Mouse (Mus musculus) bone marrow, adult 2 months (tissue): Measurements from ENCODE around the gene Atf5. TPM values are rescaled to one million over a fixed set of nuclear protein-coding genes. Genes with fewer than 3 reads are reported as not detected.

Source experiments
- H3K27ac ChIP-seq: fragments of 200-500 bp; 2 replicates; pipeline ENCODE4 v1.5.1; 2012; ENCODE audit warnings: low read depth, mild to moderate bottlenecking, control low read depth, inconsistent platforms, low read length; ENCODE audit not compliant: control insufficient read depth, poor library complexity, insufficient read depth
- H3K4me1 ChIP-seq: fragments of 200-500 bp; 2 replicates; pipeline ENCODE4 v1.6.1; 2011; ENCODE audit warnings: low read length; ENCODE audit not compliant: control insufficient read depth, insufficient read depth
- H3K4me3 ChIP-seq: fragments of 200-500 bp; replicated peaks from 2 replicates; pipeline ENCODE3; 2011; ENCODE audit warnings: mild to moderate bottlenecking, low read depth, low read length, control low read depth; ENCODE audit not compliant: control insufficient read depth
- CTCF ChIP-seq: fragments of 200-500 bp; IDR thresholded peaks from 2 replicates; pipeline ENCODE4 v1.5.1; 2011; ENCODE audit warnings: low read length, control low read depth; ENCODE audit not compliant: control insufficient read depth, insufficient read depth
- POLR2A ChIP-seq: fragments of 200-500 bp; IDR thresholded peaks from 2 replicates; pipeline ENCODE4 v1.6.1; 2011; ENCODE audit warnings: low read depth, mild to moderate bottlenecking, control low read depth, low read length, borderline replicate concordance; ENCODE audit not compliant: control insufficient read depth
- WGBS: fragments of 180-500 bp; shearing (Covaris S2); methylation state at CpG from one replicate; pipeline ENCODE4 v1.1.7; 2018; 5-methylcytosine and 5-hydroxymethylcytosine counted together
- polyA plus RNA-seq: library from polyadenylated mRNA; stranded (reverse); fragments of >200 nt; gene quantifications from 2 replicates; pipeline ENCODE4 v1.2.4, GENCODE M21; 2011; ENCODE audit warnings: low replicate concordance; ENCODE audit not compliant: missing spikeins, insufficient read depth, insufficient read length

Atf5 gene
- polyA plus RNA-seq, 1 experiment: 32.7 TPM

DNA sequence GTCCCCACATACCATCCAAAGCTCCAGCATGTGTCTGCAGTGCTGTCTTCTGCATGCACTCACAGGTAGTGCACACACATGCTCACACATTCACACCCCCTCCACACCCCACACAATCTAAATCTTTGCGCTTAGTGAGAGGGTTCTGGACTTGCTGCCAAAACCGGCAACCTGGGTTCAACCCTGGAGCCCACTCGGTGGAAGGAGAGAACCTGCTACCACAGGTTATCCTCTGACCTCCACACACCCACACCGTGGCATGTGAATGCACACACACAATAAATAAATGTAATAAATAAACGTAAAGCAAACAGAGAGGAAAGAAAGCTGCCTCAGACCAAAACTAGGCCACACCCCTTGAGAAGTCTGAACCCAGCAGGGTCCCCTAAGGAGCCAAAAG lies 31.3 kb upstream of the Atf5 start:
- 72% methylated on average over 5 of the region's 5 CpGs for WGBS
- peak overlapping the region; percentile 83 for H3K4me3 ChIP-seq
- peaks cover 6% of the 10 kb centered on the region; the same call in 1 of the 2 replicates for H3K4me1 ChIP-seq
- TF ChIP-seq CTCF (no peak), POLR2A (no peak)
- no peak overlapping the region for H3K27ac ChIP-seq

DNA sequence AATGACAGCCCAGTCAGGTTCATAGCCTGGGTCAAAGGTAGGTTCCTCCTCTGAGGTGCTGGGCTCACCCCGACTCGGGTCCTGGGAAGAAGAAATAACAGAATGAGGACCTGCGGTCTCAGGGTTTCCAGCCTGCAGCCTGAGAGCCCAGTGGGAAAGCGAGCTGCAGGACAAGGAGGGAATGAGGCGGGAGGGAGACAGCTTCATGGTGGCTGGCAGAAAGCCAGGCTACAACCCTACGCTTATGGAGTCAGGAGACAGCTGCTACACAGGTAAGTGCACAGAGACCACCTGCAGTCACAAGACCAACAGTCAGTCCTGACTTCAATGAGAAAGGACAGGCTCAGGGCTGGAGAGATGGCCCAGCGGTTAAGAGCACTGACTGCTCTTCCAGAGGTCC lies 30.3 kb upstream of the Atf5 start:
- H3K4me1 ChIP-seq: peaks cover 6% of the 10 kb centered on the region; the same call in 1 of the 2 replicates
- H3K27ac ChIP-seq: no peak overlapping the region
- 92% methylated on average over 7 of the region's 7 CpGs for WGBS

GRCm38 (mm10) chr7:44845006-44845405 lies 28.5 kb upstream of the Atf5 start:
- peaks cover 2% of the 10 kb centered on the region; the same call in 1 of the 2 replicates for H3K4me1 ChIP-seq
- H3K27ac ChIP-seq: no peak overlapping the region
- WGBS: 89% methylated on average over 10 of the region's 10 CpGs
- TF ChIP-seq POLR2A: no peak
- TF ChIP-seq CTCF: no peak
- no peak overlapping the region for H3K4me3 ChIP-seq

More for the DNA sequence above, 30.3 kb upstream of the Atf5 start:
- TF ChIP-seq CTCF (no peak), POLR2A (no peak)
- H3K4me3 ChIP-seq: no peak overlapping the region

GRCm38 (mm10) chr7:44841825-44842463 lies 25.5 kb upstream of the Atf5 start:
- Histone ChIP-seq H3K27ac (no peak overlapping the region), H3K4me1 (peaks cover 4% of the 10 kb centered on the region), H3K4me3 (no peak overlapping the region)
- no peak for TF ChIP-seq CTCF
- no peak for TF ChIP-seq POLR2A
- 80% methylated on average over 8 of the region's 8 CpGs for WGBS

- no peak for TF ChIP-seq POLR2A
- no peak for TF ChIP-seq CTCF
- Histone ChIP-seq H3K4me1 (peaks cover 6% of the 10 kb centered on the region), H3K4me3 (no peak overlapping the region), H3K27ac (no peak overlapping the region)
- 21% methylated on average over 14 of the region's 14 CpGs for WGBS
These were observed 24.0 kb upstream of the Atf5 start for GRCm38 (mm10) chr7:44840426-44840825.

DNA sequence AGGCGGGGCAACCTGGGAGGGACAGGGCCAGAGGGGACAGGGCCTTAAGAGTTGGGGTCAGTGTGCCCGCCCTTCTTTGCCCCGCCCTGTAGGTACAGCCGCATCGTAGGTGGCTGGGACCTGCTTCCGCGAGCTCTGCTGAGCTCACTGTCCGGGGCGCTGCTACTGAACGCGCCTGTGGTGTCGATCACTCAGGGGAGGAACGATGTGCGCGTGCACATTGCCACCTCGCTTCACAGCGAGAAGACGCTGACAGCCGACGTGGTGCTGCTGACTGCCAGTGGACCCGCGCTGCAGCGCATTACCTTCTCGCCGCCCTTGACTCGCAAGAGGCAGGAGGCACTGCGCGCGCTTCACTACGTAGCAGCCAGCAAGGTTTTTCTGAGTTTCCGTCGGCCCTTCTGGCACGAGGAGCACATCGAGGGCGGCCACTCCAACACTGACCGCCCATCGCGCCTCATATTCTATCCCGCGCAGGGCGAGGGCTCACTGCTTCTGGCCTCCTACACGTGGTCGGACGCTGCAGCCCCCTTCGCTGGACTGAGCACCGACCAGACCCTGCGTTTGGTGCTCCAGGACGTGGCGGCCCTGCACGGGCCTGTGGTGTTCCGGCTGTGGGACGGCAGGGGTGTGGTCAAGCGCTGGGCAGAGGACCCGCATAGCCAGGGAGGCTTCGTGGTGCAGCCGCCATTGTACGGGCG lies 23.2 kb upstream of the Atf5 start:
- WGBS: 5% methylated on average over 58 of the region's 58 CpGs
- Histone ChIP-seq H3K27ac (0 out of 2 replicates have a peak overlapping the region, but pooled peaks have one; percentile 35), H3K4me3 (peak overlapping the region; percentile 23), H3K4me1 (peaks cover 6% of the 10 kb centered on the region)
- TF ChIP-seq POLR2A (peak; percentile 48; the same call in 1 of the 2 replicates), CTCF (no peak)

GRCm38 (mm10) chr7:44839171-44839490 lies 22.7 kb upstream of the Atf5 start:
- Histone ChIP-seq H3K4me3 (peak overlapping the region; percentile 23), H3K27ac (no peak overlapping the region), H3K4me1 (peaks cover 6% of the 10 kb centered on the region)
- no peak for TF ChIP-seq CTCF
- TF ChIP-seq POLR2A: no peak
- WGBS: 11% methylated on average over 11 of the region's 11 CpGs

GRCm38 (mm10) chr7:44838073-44838472 lies 21.6 kb upstream of the Atf5 start:
- peaks cover 6% of the 10 kb centered on the region for H3K4me1 ChIP-seq
- TF ChIP-seq CTCF: no peak
- no peak for TF ChIP-seq POLR2A

More at GRCm38 (mm10) chr7:44838073-44838472, 21.6 kb upstream of the Atf5 start:
- no peak overlapping the region for H3K4me3 ChIP-seq
- no peak overlapping the region for H3K27ac ChIP-seq
- 86% methylated on average over 6 of the region's 6 CpGs for WGBS
